Mouse (Mus musculus): ENCODE data around the gene Olfr203.
"Not testable (repeated sequence)": the region's sequence is repeated elsewhere in the genome, so short reads cannot be mapped to it uniquely, and the experiment has no call there.

Gene Olfr203

GRCm38 (mm10) chr16:59298581-59298980, at the start of gene Olfr203:
Olfr203 (plus strand) TSS chr16:59298881.
- no peak for DNase-seq

DNA sequence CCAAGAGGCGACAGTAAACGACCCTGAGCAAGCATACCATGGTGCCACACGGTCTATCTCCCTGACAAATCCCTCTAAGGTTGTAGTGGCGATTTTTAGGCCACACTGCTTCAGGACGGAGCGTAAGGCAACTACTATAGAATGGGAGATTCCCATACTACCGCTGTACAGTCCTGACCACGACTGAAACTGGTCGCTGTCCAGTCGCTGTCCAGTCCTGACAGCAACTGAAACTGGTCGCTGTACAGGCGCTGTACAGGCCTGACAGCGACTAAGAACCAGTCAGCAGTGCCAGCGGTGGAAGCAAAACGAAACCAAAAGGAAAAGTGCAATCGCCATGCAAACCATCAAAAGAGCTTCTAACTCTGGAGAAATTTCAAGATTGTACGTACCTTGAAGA, 49.0 kb upstream of the Olfr203 start:
- no peak for DNase-seq

GRCm38 (mm10) chr16:59269097-59269496, 29.6 kb upstream of the Olfr203 start:
- DNase-seq = not testable (repeated sequence)

GRCm38 (mm10) chr16:59272532-59272931, 26.1 kb upstream of the Olfr203 start, which contains the start of gene Olfr201:
Olfr201 (minus strand) TSS chr16:59272632.
- DNase-seq = not testable (repeated sequence)

GRCm38 (mm10) chr16:59280542-59280941, 18.1 kb upstream of the Olfr203 start:
- no peak for DNase-seq

DNA sequence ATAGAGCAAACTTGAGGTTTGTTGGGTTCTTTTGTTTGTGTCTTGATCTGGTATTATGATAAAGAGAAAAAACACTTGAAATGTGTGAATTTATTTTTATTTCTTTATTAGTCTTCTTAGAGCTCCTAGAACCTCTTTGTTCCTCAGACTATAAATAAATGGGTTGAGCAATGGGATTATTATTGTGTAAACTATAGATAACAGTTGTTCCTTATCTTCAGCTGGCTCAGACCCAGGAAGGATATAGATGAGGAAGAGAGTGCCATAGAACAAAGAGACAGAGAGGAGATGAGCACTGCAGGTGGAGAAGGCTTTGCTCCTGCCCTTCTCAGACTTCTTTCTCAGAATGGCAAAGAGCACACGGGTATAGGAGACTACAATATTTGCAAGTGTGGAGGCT, 15.2 kb upstream of the Olfr203 start:
- no peak for DNase-seq

- no peak for DNase-seq
Measured at GRCm38 (mm10) chr16:59286693-59287092, 12.0 kb upstream of the Olfr203 start, which contains the start of gene Olfr202. Olfr202 (minus strand) TSS chr16:59286793.

DNA sequence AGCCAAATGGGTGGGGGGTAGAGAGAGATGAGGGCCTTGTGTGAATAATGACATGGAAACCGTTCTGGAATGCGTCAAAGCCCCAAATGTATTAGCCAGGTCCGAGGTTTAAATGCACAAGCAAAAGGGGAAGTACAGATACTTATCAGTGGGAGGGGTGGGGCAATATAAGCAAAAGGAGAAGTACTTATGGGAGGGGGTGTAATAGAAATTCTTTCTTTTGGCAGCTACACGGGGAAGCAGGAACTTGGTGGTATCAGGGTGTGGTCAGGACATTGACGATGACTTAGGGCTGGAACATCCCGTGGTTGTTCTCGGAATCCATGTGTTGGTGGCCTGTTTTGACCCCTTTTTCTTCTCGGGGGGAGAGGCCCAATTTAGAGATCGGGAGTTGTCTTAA, 11.1 kb upstream of the Olfr203 start:
- not testable (repeated sequence) for DNase-seq

DNA sequence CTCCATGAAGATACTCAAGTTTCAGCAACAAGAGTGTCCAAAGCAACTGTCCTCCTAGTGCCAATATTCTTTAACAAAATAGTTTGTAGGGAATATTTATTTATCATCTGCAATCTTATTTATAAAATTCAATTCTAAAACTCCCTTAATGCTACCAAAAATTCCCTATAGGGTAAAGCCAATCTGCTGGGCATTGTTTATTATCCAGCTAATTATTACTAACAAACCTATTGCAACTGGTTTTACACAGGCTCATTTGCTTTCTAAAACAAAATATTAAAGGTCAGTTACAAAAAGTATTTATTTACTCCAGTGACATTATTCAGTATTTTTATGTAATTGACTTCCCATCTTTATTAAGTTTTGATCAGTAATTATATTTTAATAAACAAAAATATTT, 19.5 kb downstream of the Olfr203 start, which contains the start of gene Olfr204:
TSS of gene Olfr204 (minus strand) at position 101 of the 400 bp plus-strand sequence.
- no peak for DNase-seq

GRCm38 (mm10) chr16:59323262-59323661, 24.6 kb downstream of the Olfr203 start:
- DNase-seq = not testable (repeated sequence)

GRCm38 (mm10) chr16:59331038-59331437, 32.4 kb downstream of the Olfr203 start, which contains the start of gene Olfr205:
Olfr205 (minus strand) TSS chr16:59331138.
- DNase-seq = no peak

- no peak for DNase-seq
Measured at GRCm38 (mm10) chr16:59349146-59349545, 50.5 kb downstream of the Olfr203 start, which contains the start of gene Olfr206. Olfr206 (minus strand) TSS chr16:59349246.

All from layer of hippocampus, adult 9-11 months (tissue).